Mouse (Mus musculus) brain, embryonic 14.5 days (tissue): ENCODE data around the gene Krtcap2.

ENCODE experiments used
- CTCF ChIP-seq: fragments of 200-500 bp; IDR thresholded peaks from 2 replicates; pipeline ENCODE4 v1.5.1; 2012; ENCODE audit warnings: inconsistent platforms, mild to moderate bottlenecking, moderate library complexity, borderline replicate concordance; ENCODE audit not compliant: insufficient read depth, insufficient read length; ENCODE audit errors: extremely low read depth
- POLR2A ChIP-seq: fragments of 200-500 bp; IDR thresholded peaks from 2 replicates; pipeline ENCODE4 v1.6.1; 2012; ENCODE audit warnings: mild to moderate bottlenecking, inconsistent platforms, borderline replicate concordance; ENCODE audit not compliant: poor library complexity, insufficient read depth, insufficient read length, severe bottlenecking; ENCODE audit errors: extremely low read depth

- TF ChIP-seq POLR2A (no peak), CTCF (no peak)
These were observed 42.6 kb upstream of the Krtcap2 start for GRCm38 (mm10) chr3:89203142-89203514.
